Mouse (Mus musculus): ENCODE results near the gene Sec31a. TPM values are rescaled to one million over a fixed set of nuclear protein-coding genes. Genes with fewer than 3 reads are reported as not detected.

The Sec31a gene
- polyA plus RNA-seq, 1 experiment from 2014 or later: 52.3 TPM

DNA sequence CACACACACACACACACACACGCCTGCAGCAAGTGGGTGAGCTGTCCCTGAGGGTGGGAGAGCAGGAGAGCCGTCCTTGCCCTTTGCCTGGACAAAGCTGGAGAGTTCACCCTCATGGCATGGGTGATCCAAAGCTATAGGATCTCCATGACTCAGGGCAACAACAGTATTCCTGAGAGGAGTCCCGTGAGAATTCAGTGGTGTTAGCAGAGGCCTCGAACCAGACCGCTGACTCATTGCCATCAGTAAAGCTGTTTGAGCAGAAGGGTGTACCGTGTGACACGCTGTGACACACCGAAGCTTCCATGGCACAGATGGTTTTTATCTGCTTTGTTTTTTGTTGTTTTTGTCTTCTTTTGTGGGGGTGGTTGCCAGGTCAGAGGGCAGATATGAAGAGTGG, 84.4 kb downstream of the Sec31a start:
- Histone ChIP-seq H3K4me3 (replicated peaks) (no peak overlapping the region), H3K9me3 (replicated peaks) (no peaks in the 10 kb centered on the region), H3K4me1 (replicated peaks) (no peaks in the 10 kb centered on the region), H3K9ac (no peak overlapping the region), H3K27ac (replicated peaks) (no peak overlapping the region), H3K4me2 (no peak overlapping the region), H3K36me3 (replicated peaks) (no peaks in the 10 kb centered on the region), H3K27me3 (no peaks in the 10 kb centered on the region)
- no peak for ATAC-seq (ENCODE audit: insufficient read depth)
- 60% methylated on average over 8 of the region's 8 CpGs for WGBS (ENCODE audit: insufficient replicate concordance)

DNA sequence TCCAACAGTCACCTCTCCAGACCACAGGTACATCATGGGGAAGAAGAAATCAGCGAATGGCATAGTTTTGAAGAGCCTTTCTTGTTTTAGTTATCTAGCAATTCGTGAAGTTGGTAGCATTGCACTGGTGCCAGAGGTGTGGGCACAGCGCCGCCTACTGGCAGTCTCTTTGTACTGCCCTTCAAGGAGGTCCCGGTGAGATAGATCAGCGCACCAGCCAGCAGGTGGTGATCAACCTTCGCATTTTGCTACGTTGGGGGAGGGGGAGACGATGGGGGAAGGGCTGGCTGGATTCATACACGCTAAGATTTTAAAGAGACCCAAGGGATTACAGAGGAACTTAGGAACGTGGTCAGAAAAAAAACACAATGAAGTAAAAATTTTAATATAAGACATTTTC, 94.0 kb downstream of the Sec31a start:
- H3K4me2 ChIP-seq: no peak overlapping the region
- H3K36me3 ChIP-seq (replicated peaks): no peaks in the 10 kb centered on the region
- under 1% methylated on average over 11 of the region's 11 CpGs for WGBS (ENCODE audit: insufficient replicate concordance)
- no peaks in the 10 kb centered on the region for H3K4me1 ChIP-seq (replicated peaks)
- H3K27ac ChIP-seq (replicated peaks): no peak overlapping the region
- no peak overlapping the region for H3K9ac ChIP-seq
- no peaks in the 10 kb centered on the region for H3K27me3 ChIP-seq
- H3K4me3 ChIP-seq (replicated peaks): no peak overlapping the region
- H3K9me3 ChIP-seq (replicated peaks): no peaks in the 10 kb centered on the region
- no peak for ATAC-seq (ENCODE audit: insufficient read depth)

DNA sequence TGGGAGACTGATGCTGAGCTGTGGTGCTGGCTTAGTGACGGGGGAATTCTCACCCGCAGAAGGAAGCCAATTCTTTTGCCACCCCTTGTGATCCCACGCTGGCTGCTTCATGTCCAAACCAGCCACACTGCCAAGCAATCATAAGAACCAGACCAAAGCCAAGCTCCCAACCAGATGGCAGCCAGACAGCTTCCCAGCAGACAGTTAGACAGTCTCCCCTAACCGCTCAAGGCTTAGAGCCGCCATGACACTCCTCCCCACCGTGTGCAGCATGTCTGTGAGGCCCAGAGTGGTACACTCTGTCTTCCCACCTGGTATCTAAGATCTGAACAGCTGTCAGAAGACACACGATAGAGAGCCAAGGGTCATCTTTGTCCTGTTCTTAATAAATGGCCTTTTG, 98.2 kb downstream of the Sec31a start:
- 68% methylated on average over 7 of the region's 7 CpGs for WGBS (ENCODE audit: insufficient replicate concordance)
- H3K27me3 ChIP-seq: no peaks in the 10 kb centered on the region
- H3K4me3 ChIP-seq (replicated peaks): no peak overlapping the region

DNA sequence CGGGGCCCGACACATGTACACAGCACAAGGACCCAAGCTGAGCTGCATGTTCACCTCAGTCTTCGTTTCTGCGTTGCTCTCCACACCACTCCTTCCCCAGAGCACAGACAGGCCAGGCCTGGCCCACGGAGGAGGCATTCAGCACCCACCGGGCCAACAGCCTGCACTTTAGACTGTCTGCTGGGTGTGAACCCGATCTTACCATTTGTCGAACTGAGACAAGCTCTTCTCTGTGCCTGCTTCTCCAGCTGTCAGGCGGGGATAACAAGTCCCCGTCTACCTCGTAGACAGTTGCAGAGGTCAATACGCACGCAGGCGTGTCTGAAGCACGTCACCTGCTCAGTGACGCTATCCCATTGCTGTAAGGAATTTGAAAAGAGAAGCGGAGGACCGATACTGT, 99.0 kb downstream of the Sec31a start:
- Histone ChIP-seq H3K9ac (no peak overlapping the region), H3K36me3 (replicated peaks) (no peaks in the 10 kb centered on the region), H3K4me3 (replicated peaks) (no peak overlapping the region), H3K4me1 (replicated peaks) (no peaks in the 10 kb centered on the region), H3K27me3 (no peaks in the 10 kb centered on the region), H3K4me2 (no peak overlapping the region), H3K9me3 (replicated peaks) (no peaks in the 10 kb centered on the region), H3K27ac (replicated peaks) (no peak overlapping the region)
- ATAC-seq (ENCODE audit: insufficient read depth): no peak
- WGBS (ENCODE audit: insufficient replicate concordance): 69% methylated on average over 18 of the region's 18 CpGs

More for the DNA sequence above, 98.2 kb downstream of the Sec31a start:
- no peak overlapping the region for H3K27ac ChIP-seq (replicated peaks)
- no peaks in the 10 kb centered on the region for H3K9me3 ChIP-seq (replicated peaks)
- H3K4me2 ChIP-seq: no peak overlapping the region
- H3K36me3 ChIP-seq (replicated peaks): no peaks in the 10 kb centered on the region
- no peaks in the 10 kb centered on the region for H3K4me1 ChIP-seq (replicated peaks)
- H3K9ac ChIP-seq: no peak overlapping the region
- ATAC-seq (ENCODE audit: insufficient read depth): no peak

- WGBS (ENCODE audit: insufficient replicate concordance): 44% methylated on average over 3 of the region's 3 CpGs
- Histone ChIP-seq H3K27ac (replicated peaks) (no peak overlapping the region), H3K4me2 (no peak overlapping the region), H3K9me3 (replicated peaks) (no peaks in the 10 kb centered on the region), H3K4me1 (replicated peaks) (no peaks in the 10 kb centered on the region), H3K27me3 (no peaks in the 10 kb centered on the region), H3K4me3 (replicated peaks) (no peak overlapping the region), H3K36me3 (replicated peaks) (no peaks in the 10 kb centered on the region), H3K9ac (no peak overlapping the region)
- ATAC-seq (ENCODE audit: insufficient read depth): no peak
Observed at GRCm38 (mm10) chr5:100315646-100316045, 100.4 kb downstream of the Sec31a start.

DNA sequence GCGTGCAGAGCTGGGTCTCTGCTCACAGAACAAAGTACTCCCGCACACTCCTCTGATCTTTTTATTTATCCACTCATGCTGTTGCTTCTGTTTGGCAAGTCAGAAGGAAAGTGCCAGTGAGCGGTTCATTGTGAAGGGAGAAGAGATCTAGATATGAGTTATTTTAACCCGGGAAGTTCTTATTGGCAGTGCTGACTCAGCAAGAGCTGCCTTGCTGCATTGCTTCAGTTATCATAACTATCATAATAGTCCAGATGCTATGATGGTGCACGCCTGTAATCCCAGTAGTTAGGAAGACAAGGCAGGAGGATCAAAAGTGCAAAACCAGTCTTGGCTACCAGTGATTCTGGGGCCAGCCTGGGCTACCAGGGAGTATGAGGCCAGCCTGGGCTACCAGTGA, 103.6 kb downstream of the Sec31a start:
- 53% methylated on average over 5 of the region's 5 CpGs for WGBS (ENCODE audit: insufficient replicate concordance)

More for the DNA sequence above, 103.6 kb downstream of the Sec31a start:
- no peaks in the 10 kb centered on the region for H3K9me3 ChIP-seq (replicated peaks)
- H3K4me2 ChIP-seq: no peak overlapping the region
- H3K9ac ChIP-seq: no peak overlapping the region
- no peak overlapping the region for H3K4me3 ChIP-seq (replicated peaks)
- no peaks in the 10 kb centered on the region for H3K36me3 ChIP-seq (replicated peaks)
- no peak for ATAC-seq (ENCODE audit: insufficient read depth)
- H3K4me1 ChIP-seq (replicated peaks): no peaks in the 10 kb centered on the region
- H3K27me3 ChIP-seq: no peaks in the 10 kb centered on the region
- H3K27ac ChIP-seq (replicated peaks): no peak overlapping the region

Other genes with a start within 250 kb of the Sec31a start
- 8.8 and 9.1 TPM in 2 replicates for gene Lin54, start 84.4 kb upstream of the Sec31a start, polyA plus RNA-seq (2015; fragmentation: Nextera tagmentation; extraction: Ambion mirVana)
- 65.8 and 67.6 TPM in 2 replicates for gene Cops4, start 102.1 kb upstream of the Sec31a start, polyA plus RNA-seq (2015; fragmentation: Nextera tagmentation; extraction: Ambion mirVana)
- 61.5 and 83.9 TPM in 2 replicates for gene Plac8, start 156.0 kb upstream of the Sec31a start, polyA plus RNA-seq (2015; fragmentation: Nextera tagmentation; extraction: Ambion mirVana)